Mouse (Mus musculus) CH12.LX (cell line): ENCODE measurements around the gene Klhl11. TPM values are rescaled to one million over a fixed set of nuclear protein-coding genes. Genes with fewer than 3 reads are reported as not detected.

ENCODE experiments used
- DNase-seq: peaks from one replicate; pipeline ENCODE4 v3.0.0-alpha.2; 2013; ENCODE audit errors: extremely low read depth
- H3K27ac ChIP-seq: 2 replicates; pipeline ENCODE4 v1.5.1; 2012; ENCODE audit warnings: low read depth, mild to moderate bottlenecking, control low read depth, moderate library complexity; ENCODE audit not compliant: insufficient read depth
- H3K27me3 ChIP-seq: replicated peaks from 2 replicates; pipeline ENCODE3; 2012; ENCODE audit warnings: inconsistent platforms
- H3K36me3 ChIP-seq, 2 experiments: replicated peaks in 1 of 2; 2 replicates each; pipeline versions ENCODE3 to v1.6.1; 2012; ENCODE audit warnings: inconsistent platforms in 1 of 2, low read length in 1 of 2, mild to moderate bottlenecking in 1 of 2, mixed read lengths in 1 of 2, moderate library complexity in 1 of 2; ENCODE audit not compliant: control insufficient read depth in 1 of 2, insufficient read depth in 1 of 2
- H3K4me1 ChIP-seq, 2 experiments: 2 replicates each; pipeline ENCODE4 v1.6.1; 2012; ENCODE audit warnings: inconsistent platforms in 1 of 2, moderate library complexity in 1 of 2; ENCODE audit not compliant: insufficient read depth in 2 of 2, control insufficient read depth in 1 of 2
- H3K4me2 ChIP-seq: 2 replicates; pipeline ENCODE4 v1.6.1; 2012; ENCODE audit warnings: low read depth, mild to moderate bottlenecking, control low read depth; ENCODE audit not compliant: poor library complexity, insufficient read depth, severe bottlenecking
- H3K4me3 ChIP-seq, 3 experiments: fragments of 150-350 bp in 1 of 3; sonication (generic) in 1 of 3; replicated peaks in 1 of 3; 2 replicates each; pipeline versions ENCODE3 to v1.5.1; 2011 to 2012; ENCODE audit warnings: low read depth in 2 of 3, low read length in 2 of 3, mild to moderate bottlenecking in 2 of 3, moderate library complexity in 2 of 3, control low read depth in 1 of 3, improper control_type of control experiment in 1 of 3, inconsistent platforms in 1 of 3, mixed read lengths in 1 of 3; ENCODE audit not compliant: poor library complexity in 1 of 3
- H3K79me2 ChIP-seq: replicated peaks from 2 replicates; pipeline ENCODE4 v1.6.1; 2012; ENCODE audit warnings: mild to moderate bottlenecking, moderate library complexity; ENCODE audit not compliant: control insufficient read depth, poor library complexity, insufficient read depth, severe bottlenecking; ENCODE audit errors: extremely low read depth
- H3K9ac ChIP-seq: 2 replicates; pipeline ENCODE4 v1.6.1; 2012; ENCODE audit warnings: low read depth, mild to moderate bottlenecking, control low read depth, moderate library complexity; ENCODE audit not compliant: insufficient read depth
- H3K9me3 ChIP-seq: replicated peaks from 2 replicates; pipeline ENCODE3; 2012; ENCODE audit warnings: low read length, inconsistent platforms, mixed read lengths
- E2F4 ChIP-seq: IDR thresholded peaks from 2 replicates; pipeline ENCODE4 v1.6.1; 2011; ENCODE audit warnings: low read depth, low read length, improper control_type of control experiment; ENCODE audit not compliant: insufficient replicate concordance
- MAX ChIP-seq: IDR thresholded peaks from 2 replicates; pipeline ENCODE4 v1.6.1; 2011; ENCODE audit warnings: low read length, improper control_type of control experiment
- MXI1 ChIP-seq: IDR thresholded peaks from 2 replicates; pipeline ENCODE4 v1.6.1; 2011; ENCODE audit warnings: mild to moderate bottlenecking, low read depth, low read length, improper control_type of control experiment
- PAX5 ChIP-seq: IDR thresholded peaks from 2 replicates; pipeline ENCODE4 v1.6.1; 2012; ENCODE audit warnings: low read length, inconsistent platforms, mixed read lengths
- POLR2A ChIP-seq: IDR thresholded peaks from 2 replicates; pipeline ENCODE4 v1.6.1; 2011; ENCODE audit warnings: low read depth, mild to moderate bottlenecking, improper control_type of control experiment, low read length
- dilution Hi-C: fragments of 300-500 bp; cut with MboI; formaldehyde crosslinking; loops from 2 replicates; pipeline ENCODE4 v1.14.3; 2020; ENCODE audit warnings: low sequenced_read_pairs; ENCODE audit not compliant: extremely low pct_unique_long_range_greater_than_20kb, extremely low pct_ligation_motif_present
- in situ Hi-C: fragments of 300-500 bp; cut with MboI; formaldehyde crosslinking; loops from 3 replicates; pipeline ENCODE4 v1.14.3; 2019; ENCODE audit warnings: low sequenced_read_pairs, low pct_ligation_motif_present, low pct_unique_long_range_greater_than_20kb, mixed read lengths
- polyA plus RNA-seq: library from polyadenylated mRNA; unstranded; fragments of >175 nt; gene quantifications from 2 replicates; pipeline ENCODE4 v1.2.1, GENCODE M21; 2012; ENCODE audit warnings: low read depth; ENCODE audit not compliant: insufficient read length
- total RNA-seq, 2 experiments: library from RNA; depleted of rRNA; stranded (reverse); fragments of 300-350 nt in 1 of 2; fragments of >200 nt in 1 of 2; gene quantifications; 2 replicates each; pipeline ENCODE4 v1.2.3; 2012 to 2014

Klhl11 gene
- total and polyA plus RNA-seq, 3 experiments: 9.8 to 19.5 (median 12.8) TPM

DNA sequence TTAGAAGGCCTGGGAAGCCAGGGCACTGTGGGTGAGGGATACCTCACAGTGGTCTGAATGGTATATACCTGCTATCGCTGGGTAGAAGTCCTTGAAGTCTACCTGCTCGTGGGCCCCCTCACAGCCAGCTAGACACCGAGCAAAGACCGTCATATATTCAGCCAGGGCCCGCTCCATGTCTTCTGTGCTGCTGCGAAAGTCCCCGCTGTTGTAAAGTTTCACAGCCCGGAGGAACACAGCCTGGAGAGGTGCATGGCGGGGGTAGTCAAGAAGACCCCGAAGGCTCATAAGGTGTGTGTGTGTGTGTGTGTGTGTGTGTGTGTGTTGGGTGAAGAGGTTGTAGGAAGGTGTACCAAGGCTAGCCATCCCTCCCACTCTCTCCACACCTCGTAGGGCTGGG is 59.0 kb downstream of the Klhl11 start:
- no peaks in the 10 kb centered on the region for H3K4me1 ChIP-seq
- no peak overlapping the region for H3K9ac ChIP-seq

More for the DNA sequence above, 59.0 kb downstream of the Klhl11 start:
- no peak overlapping the region for H3K4me3 ChIP-seq
- DNase-seq: no peak
- peaks cover 46% of the 10 kb centered on the region for H3K27me3 ChIP-seq
- dilution Hi-C loops: no loop called here
- no peak overlapping the region for H3K4me2 ChIP-seq
- in situ Hi-C loops: no loop called here
- no peak overlapping the region for H3K27ac ChIP-seq
- no peaks in the 10 kb centered on the region for H3K79me2 ChIP-seq
- TF ChIP-seq MAX (no peak), PAX5 (no peak), E2F4 (no peak), POLR2A (no peak), MXI1 (no peak)
- H3K36me3 ChIP-seq: no peaks in the 10 kb centered on the region
- H3K9me3 ChIP-seq: no peaks in the 10 kb centered on the region

Other genes with a start within 250 kb of the Klhl11 start
- 0.08 TPM in 1 of 2 replicates, not detected in the other for gene Krt16, start 223.8 kb downstream of the Klhl11 start, total RNA-seq (2012; rRNA removed)
- not detected in 2 replicates for gene Krt16, start 223.8 kb downstream of the Klhl11 start, total RNA-seq (2014; rRNA removed)
- not detected in 2 replicates for gene Krt16, start 223.8 kb downstream of the Klhl11 start, polyA plus RNA-seq
- 0.76 and 0.97 TPM in 2 replicates for gene Krt17, start 211.7 kb downstream of the Klhl11 start, total RNA-seq (2012; rRNA removed)
- 0.15 TPM in 1 of 2 replicates, not detected in the other for gene Krt17, start 211.7 kb downstream of the Klhl11 start, total RNA-seq (2014; rRNA removed)
- not detected in 2 replicates for gene Krt17, start 211.7 kb downstream of the Klhl11 start, polyA plus RNA-seq
- not detected in 2 replicates for gene Krt42, start 202.9 kb downstream of the Klhl11 start, total RNA-seq (2012; rRNA removed)
- not detected in 2 replicates for gene Krt42, start 202.9 kb downstream of the Klhl11 start, total RNA-seq (2014; rRNA removed)
- not detected in 2 replicates for gene Krt42, start 202.9 kb downstream of the Klhl11 start, polyA plus RNA-seq
- gene Eif1, start 152.9 kb downstream of the Klhl11 start, total RNA-seq (2012; rRNA removed): 249 and 265 TPM in 2 replicates
- 401 and 406 TPM in 2 replicates for gene Eif1, start 152.9 kb downstream of the Klhl11 start, total RNA-seq (2014; rRNA removed)
- gene Eif1, start 152.9 kb downstream of the Klhl11 start, polyA plus RNA-seq: 989 and 1,001 TPM in 2 replicates
- gene Gast, start 138.3 kb downstream of the Klhl11 start, total RNA-seq (2012; rRNA removed): not detected in 2 replicates
- gene Gast, start 138.3 kb downstream of the Klhl11 start, total RNA-seq (2014; rRNA removed): not detected in 2 replicates
- not detected in 2 replicates for gene Gast, start 138.3 kb downstream of the Klhl11 start, polyA plus RNA-seq
- 0.21 and 0.34 TPM in 2 replicates for gene Hap1, start 116.6 kb downstream of the Klhl11 start, total RNA-seq (2012; rRNA removed)
- not detected in 2 replicates for gene Hap1, start 116.6 kb downstream of the Klhl11 start, total RNA-seq (2014; rRNA removed)
- gene Hap1, start 116.6 kb downstream of the Klhl11 start, polyA plus RNA-seq: 0.22 TPM in 1 of 2 replicates, not detected in the other
- gene Jup, start 75.0 kb downstream of the Klhl11 start, total RNA-seq (2012; rRNA removed): 0.92 and 1.1 TPM in 2 replicates
- 0.34 and 0.68 TPM in 2 replicates for gene Jup, start 75.0 kb downstream of the Klhl11 start, total RNA-seq (2014; rRNA removed)
- 1.3 and 1.4 TPM in 2 replicates for gene Jup, start 75.0 kb downstream of the Klhl11 start, polyA plus RNA-seq
- gene P3h4, start 57.9 kb downstream of the Klhl11 start, total RNA-seq (2012; rRNA removed): 0.04 TPM in 1 of 2 replicates, not detected in the other
- gene P3h4, start 57.9 kb downstream of the Klhl11 start, total RNA-seq (2014; rRNA removed): not detected in 2 replicates
- gene P3h4, start 57.9 kb downstream of the Klhl11 start, polyA plus RNA-seq: not detected in 2 replicates
- gene Fkbp10, start 57.0 kb downstream of the Klhl11 start, total RNA-seq (2012; rRNA removed): 0.34 and 0.63 TPM in 2 replicates
- gene Fkbp10, start 57.0 kb downstream of the Klhl11 start, total RNA-seq (2014; rRNA removed): 0.24 and 0.46 TPM in 2 replicates
- gene Fkbp10, start 57.0 kb downstream of the Klhl11 start, polyA plus RNA-seq: 0.30 and 0.31 TPM in 2 replicates
- gene Nt5c3b, start 30.9 kb downstream of the Klhl11 start, total RNA-seq (2012; rRNA removed): 54.4 and 60.3 TPM in 2 replicates
- gene Nt5c3b, start 30.9 kb downstream of the Klhl11 start, total RNA-seq (2014; rRNA removed): 50.1 and 54.2 TPM in 2 replicates
- gene Nt5c3b, start 30.9 kb downstream of the Klhl11 start, polyA plus RNA-seq: 63.5 and 68.2 TPM in 2 replicates
- 0.67 and 1.1 TPM in 2 replicates for gene Klhl10, start 30.8 kb downstream of the Klhl11 start, total RNA-seq (2012; rRNA removed)
- gene Klhl10, start 30.8 kb downstream of the Klhl11 start, total RNA-seq (2014; rRNA removed): 0.48 and 0.54 TPM in 2 replicates
- 0.30 and 0.56 TPM in 2 replicates for gene Klhl10, start 30.8 kb downstream of the Klhl11 start, polyA plus RNA-seq
- 246 and 263 TPM in 2 replicates for gene Acly, start 55.3 kb upstream of the Klhl11 start, total RNA-seq (2012; rRNA removed)
- gene Acly, start 55.3 kb upstream of the Klhl11 start, total RNA-seq (2014; rRNA removed): 245 and 277 TPM in 2 replicates
- gene Acly, start 55.3 kb upstream of the Klhl11 start, polyA plus RNA-seq: 196 and 213 TPM in 2 replicates
- 1.3 and 1.8 TPM in 2 replicates for gene Ttc25, start 72.9 kb upstream of the Klhl11 start, total RNA-seq (2012; rRNA removed)
- 0.51 and 0.70 TPM in 2 replicates for gene Ttc25, start 72.9 kb upstream of the Klhl11 start, total RNA-seq (2014; rRNA removed)
- 6.4 and 12.8 TPM in 2 replicates for gene Ttc25, start 72.9 kb upstream of the Klhl11 start, polyA plus RNA-seq
- gene Cnp, start 102.2 kb upstream of the Klhl11 start, total RNA-seq (2012; rRNA removed): 80.2 and 91.6 TPM in 2 replicates
- gene Cnp, start 102.2 kb upstream of the Klhl11 start, total RNA-seq (2014; rRNA removed): 75.9 and 87.8 TPM in 2 replicates
- 77.7 and 81.2 TPM in 2 replicates for gene Cnp, start 102.2 kb upstream of the Klhl11 start, polyA plus RNA-seq
- 59.9 and 70.0 TPM in 2 replicates for gene Nkiras2, start 146.5 kb upstream of the Klhl11 start, total RNA-seq (2012; rRNA removed)
- gene Nkiras2, start 146.5 kb upstream of the Klhl11 start, total RNA-seq (2014; rRNA removed): 46.6 and 53.8 TPM in 2 replicates
- 57.9 and 60.0 TPM in 2 replicates for gene Nkiras2, start 146.5 kb upstream of the Klhl11 start, polyA plus RNA-seq
- gene Dnajc7, start 147.4 kb upstream of the Klhl11 start, total RNA-seq (2012; rRNA removed): 249 and 250 TPM in 2 replicates
- 123 and 141 TPM in 2 replicates for gene Dnajc7, start 147.4 kb upstream of the Klhl11 start, total RNA-seq (2014; rRNA removed)
- 455 and 516 TPM in 2 replicates for gene Dnajc7, start 147.4 kb upstream of the Klhl11 start, polyA plus RNA-seq
- 0.04 and 0.08 TPM in 2 replicates for gene Zfp385c, start 219.7 kb upstream of the Klhl11 start, total RNA-seq (2012; rRNA removed)
- gene Zfp385c, start 219.7 kb upstream of the Klhl11 start, total RNA-seq (2014; rRNA removed): not detected in 2 replicates
- 0.14 and 0.15 TPM in 2 replicates for gene Zfp385c, start 219.7 kb upstream of the Klhl11 start, polyA plus RNA-seq
- gene Dhx58, start 231.5 kb upstream of the Klhl11 start, total RNA-seq (2012; rRNA removed): 6.3 and 7.2 TPM in 2 replicates
- 5.7 and 6.4 TPM in 2 replicates for gene Dhx58, start 231.5 kb upstream of the Klhl11 start, total RNA-seq (2014; rRNA removed)
- gene Dhx58, start 231.5 kb upstream of the Klhl11 start, polyA plus RNA-seq: 14.7 and 15.7 TPM in 2 replicates
- gene Kat2a, start 239.7 kb upstream of the Klhl11 start, total RNA-seq (2012; rRNA removed): 30.7 and 34.2 TPM in 2 replicates
- 25.3 and 27.2 TPM in 2 replicates for gene Kat2a, start 239.7 kb upstream of the Klhl11 start, total RNA-seq (2014; rRNA removed)
- 81.0 and 82.9 TPM in 2 replicates for gene Kat2a, start 239.7 kb upstream of the Klhl11 start, polyA plus RNA-seq
- gene Hspb9, start 241.1 kb upstream of the Klhl11 start, total RNA-seq (2012; rRNA removed): not detected in 2 replicates
- not detected in 2 replicates for gene Hspb9, start 241.1 kb upstream of the Klhl11 start, total RNA-seq (2014; rRNA removed)
- gene Hspb9, start 241.1 kb upstream of the Klhl11 start, polyA plus RNA-seq: 0.54 and 0.57 TPM in 2 replicates